Mouse (Mus musculus) granulocyte monocyte progenitor cell, adult 5-6 weeks (primary cell): ENCODE measurements at regions not wholly inside any gene's neighbourhood (a gene's known extent, or its start where the extent isn't known, plus 50 kb on each side); places are given as distances from the start of the nearest gene placed in this dataset.

Experiments
- ATAC-seq: replicated peaks from 2 replicates; pipeline ENCODE4 v1.8.0; 2016; ENCODE audit warnings: mild to moderate bottlenecking, moderate TSS enrichment, inconsistent platforms; ENCODE audit not compliant: poor library complexity, severe bottlenecking

- ATAC-seq, result no peak
Measured at GRCm38 (mm10) chr17:27322891-27323509, 118.7 kb upstream of the Lemd2 start.

GRCm38 (mm10) chr17:27318969-27319695, 114.9 kb upstream of the Lemd2 start:
- no peak for ATAC-seq

- ATAC-seq, result 0 out of 2 replicates have a peak, but pooled peaks have one; percentile 14
Measured at GRCm38 (mm10) chr17:27317576-27318277, 113.5 kb upstream of the Lemd2 start.

- ATAC-seq, result no peak
Measured at GRCm38 (mm10) chr17:27316711-27317575, 112.7 kb upstream of the Lemd2 start.

GRCm38 (mm10) chr17:27315947-27316628, 111.8 kb upstream of the Lemd2 start:
- no peak for ATAC-seq

- no peak for ATAC-seq
Measured at GRCm38 (mm10) chr17:27315428-27315827, 111.2 kb upstream of the Lemd2 start.

GRCm38 (mm10) chr17:27314821-27315392, 110.6 kb upstream of the Lemd2 start:
- no peak for ATAC-seq

- no peak for ATAC-seq
Measured at GRCm38 (mm10) chr17:27308933-27309332, 104.7 kb upstream of the Lemd2 start.

GRCm38 (mm10) chr17:27304842-27305241, 100.6 kb upstream of the Lemd2 start:
- ATAC-seq, result no peak

GRCm38 (mm10) chr17:27303633-27304479, 99.6 kb upstream of the Lemd2 start:
- no peak for ATAC-seq

GRCm38 (mm10) chr17:27303061-27303460, 98.8 kb upstream of the Lemd2 start:
- ATAC-seq, result no peak

- peak; percentile 81 for ATAC-seq
Measured at GRCm38 (mm10) chr17:27301376-27301775, 97.1 kb upstream of the Lemd2 start.

GRCm38 (mm10) chr17:27299297-27299696, 95.0 kb upstream of the Lemd2 start:
- no peak for ATAC-seq

- ATAC-seq, result no peak
Measured at GRCm38 (mm10) chr17:27298351-27298750, 94.1 kb upstream of the Lemd2 start.

GRCm38 (mm10) chr17:27296156-27296555, 91.9 kb upstream of the Lemd2 start:
- no peak for ATAC-seq

GRCm38 (mm10) chr17:27294208-27294604, 89.9 kb upstream of the Lemd2 start:
- no peak for ATAC-seq

- ATAC-seq, result no peak
Measured at GRCm38 (mm10) chr17:27293586-27294207, 89.4 kb upstream of the Lemd2 start.

- no peak for ATAC-seq
Measured at GRCm38 (mm10) chr17:27291673-27292072, 87.4 kb upstream of the Lemd2 start.
